In genomic region chr19:54044507-54045371, GRCm38 (mm10) we compare ENCODE assay signal across 8 mouse cellular contexts. TPM values are rescaled to one million over a fixed set of nuclear protein-coding genes. Genes with fewer than 3 reads are reported as not detected.
DNase-seq lines count a peak whose midpoint lies in the region; ATAC-seq and TF ChIP-seq lines count a peak whose summit lies in the region.

No protein-coding gene starts in this region.

- H3K27me3 ChIP-seq in CH12.LX (replicated peaks), result no peaks in the 10 kb centered on the region
- peaks cover 51% of the 10 kb centered on the region for H3K27me3 ChIP-seq in heart, embryonic 16.5 days (ENCODE audit: control insufficient read depth, insufficient read depth, low read length)
- H3K27me3 ChIP-seq in liver, embryonic 13.5 days, result peaks cover 77% of the 10 kb centered on the region
- peaks cover 41% of the 10 kb centered on the region for H3K27me3 ChIP-seq in neural tube, embryonic 13.5 days

- in situ Hi-C loops in CH12.LX (cut with MboI; ENCODE audit: low pct_ligation_motif_present, low pct_unique_long_range_greater_than_20kb, low sequenced_read_pairs), result no loop called here

- dilution Hi-C loops in CH12.LX (cut with MboI; ENCODE audit: extremely low pct_ligation_motif_present, extremely low pct_unique_long_range_greater_than_20kb, low sequenced_read_pairs), result no loop called here

- no peak for TF ChIP-seq POLR2A in CH12.LX (IDR thresholded peaks at IDR 0.05; ENCODE audit: low read depth, low read length)

- H3K27ac ChIP-seq in CH12.LX (ENCODE audit: insufficient read depth, low read depth), result no peak overlapping the region
- H3K27ac ChIP-seq in heart, embryonic 16.5 days (ENCODE audit: low read length), result no peak overlapping the region
- H3K27ac ChIP-seq in liver, embryonic 13.5 days, result no peak overlapping the region
- H3K27ac ChIP-seq in neural tube, embryonic 13.5 days (replicated peaks), result peak overlapping the region; percentile 83

- peaks cover 31% of the 10 kb centered on the region for H3K9me3 ChIP-seq in CH12.LX (replicated peaks; ENCODE audit: low read length)
- H3K9me3 ChIP-seq in heart, embryonic 16.5 days (replicated peaks; ENCODE audit: control insufficient read depth, low read length), result no peaks in the 10 kb centered on the region
- H3K9me3 ChIP-seq in liver, embryonic 13.5 days (replicated peaks), result no peaks in the 10 kb centered on the region
- no peaks in the 10 kb centered on the region for H3K9me3 ChIP-seq in neural tube, embryonic 13.5 days

- ATAC-seq in heart, embryonic 16.5 days (replicated peaks; ENCODE audit: extremely low read depth, insufficient read depth, low FRiP score), result peak; percentile 63
- ATAC-seq in liver, embryonic 13.5 days (ENCODE audit: low read depth), result peak; percentile 54; the same call in 1 of the 2 replicates
- peak; percentile 93 for ATAC-seq in neural tube, embryonic 13.5 days (ENCODE audit: low read depth)

- peaks cover 0 to 12% of the 10 kb centered on the region in 2 experiments for H3K36me3 ChIP-seq in CH12.LX (replicated peaks in 1 of 2; ENCODE audit: control insufficient read depth in 1 of 2, insufficient read depth in 1 of 2, low read length in 1 of 2)
- no peaks in the 10 kb centered on the region for H3K36me3 ChIP-seq in heart, embryonic 16.5 days (ENCODE audit: control insufficient read depth, insufficient read depth)
- H3K36me3 ChIP-seq in liver, embryonic 13.5 days, result no peaks in the 10 kb centered on the region
- H3K36me3 ChIP-seq in neural tube, embryonic 13.5 days, result no peaks in the 10 kb centered on the region

- H3K79me2 ChIP-seq in CH12.LX (replicated peaks; ENCODE audit: control insufficient read depth, extremely low read depth, insufficient read depth, poor library complexity, severe bottlenecking), result no peaks in the 10 kb centered on the region

- peak in 1 of 2 experiments; percentile 45; a peak in 2 of 4 replicates for TF ChIP-seq CTCF in CH12.LX (conservative IDR thresholded peaks at IDR 0.05 in 1 of 2, IDR thresholded peaks at IDR 0.05 in 1 of 2; ENCODE audit: low read depth in 2 of 2, low read length in 2 of 2)

- no peak overlapping the region for H3K4me2 ChIP-seq in CH12.LX (ENCODE audit: insufficient read depth, low read depth, poor library complexity, severe bottlenecking)
- peak overlapping the region; percentile 93 for H3K4me2 ChIP-seq in heart, embryonic 16.5 days (ENCODE audit: low read depth, low read length)
- peak overlapping the region; percentile 69 for H3K4me2 ChIP-seq in liver, embryonic 13.5 days
- peak overlapping the region; percentile 100 for H3K4me2 ChIP-seq in neural tube, embryonic 13.5 days

- H3K4me3 ChIP-seq in CH12.LX (replicated peaks in 1 of 3; ENCODE audit: low read depth in 2 of 3, low read length in 2 of 3, poor library complexity in 1 of 3), result no peak overlapping the region
- H3K4me3 ChIP-seq in heart, embryonic 16.5 days (ENCODE audit: low read length), result peak overlapping the region; percentile 59
- peak overlapping the region; percentile 54 for H3K4me3 ChIP-seq in liver, embryonic 13.5 days (replicated peaks)
- H3K4me3 ChIP-seq in neural tube, embryonic 13.5 days, result peak overlapping the region; percentile 65

- WGBS in heart, embryonic 16.5 days, result under 1% methylated on average over 59 of the region's 59 CpGs
- 1% methylated on average over 59 of the region's 59 CpGs for WGBS in liver, embryonic 13.5 days (ENCODE audit: insufficient replicate concordance)
- WGBS in neural tube, embryonic 13.5 days, result under 1% methylated on average over 59 of the region's 59 CpGs

- no peak for DNase-seq in CH12.LX (ENCODE audit: extremely low read depth)
- peak; percentile 7 to 15 for DNase-seq in adrenal gland, postnatal 4 days (ENCODE audit: low spot score in 2 of 2)
- peak; percentile 24 for DNase-seq in fibroblast of lung, adult 2 months (ENCODE audit: low read depth)
- DNase-seq in kidney, postnatal 25 days, result peak; percentile 64 to 66
- DNase-seq in liver, embryonic 13.5 days, result no peak
- DNase-seq in thymus, postnatal 25 days, result peak; percentile 50

- TF ChIP-seq EP300 in CH12.LX (IDR thresholded peaks at IDR 0.05; ENCODE audit: low read length), result no peak

- H3K4me1 ChIP-seq in CH12.LX (ENCODE audit: control insufficient read depth in 1 of 2, insufficient read depth in 2 of 2), result peaks cover 0 to 30% of the 10 kb centered on the region in 2 experiments; a peak in 2 of 4 replicates
- peaks cover 28% of the 10 kb centered on the region for H3K4me1 ChIP-seq in heart, embryonic 16.5 days (ENCODE audit: control insufficient read depth, insufficient read depth, low read length)
- H3K4me1 ChIP-seq in liver, embryonic 13.5 days (replicated peaks), result peaks cover 44% of the 10 kb centered on the region
- H3K4me1 ChIP-seq in neural tube, embryonic 13.5 days (replicated peaks), result peaks cover 40% of the 10 kb centered on the region

- no peak overlapping the region for H3K9ac ChIP-seq in CH12.LX (ENCODE audit: insufficient read depth, low read depth)
- H3K9ac ChIP-seq in heart, embryonic 16.5 days (ENCODE audit: low read length), result peak overlapping the region; percentile 54
- no peak overlapping the region for H3K9ac ChIP-seq in liver, embryonic 13.5 days
- peak overlapping the region; percentile 79 for H3K9ac ChIP-seq in neural tube, embryonic 13.5 days

- TF ChIP-seq RAD21 in CH12.LX (IDR thresholded peaks at IDR 0.05; ENCODE audit: low read depth, low read length), result peak; percentile 35

TF ChIP-seq in CH12.LX, 34 proteins besides CTCF, POLR2A, EP300 and RAD21:
- TF ChIP-seq MXI1 (IDR thresholded peaks at IDR 0.05; ENCODE audit: low read depth, low read length) (no peak), SMC3 (IDR thresholded peaks at IDR 0.05; ENCODE audit: low read depth, low read length) (peak; percentile 42)

RNA-seq across cellular contexts. Expression of gene Adra2a, which starts 0.8 kb away (rescaled TPM):
- 0.04 TPM in 2 replicates for total RNA-seq in CH12.LX (2012; rRNA removed)
- total RNA-seq in CH12.LX (2014; rRNA removed), result 0.05 TPM in 1 of 2 replicates, not detected in the other
- polyA plus RNA-seq in CH12.LX (2012; ENCODE audit: insufficient read length, low read depth), result 0.07 TPM in 2 replicates
- 1 to 10 TPM; 1.3 to 4.5 TPM for total RNA-seq in adrenal gland, postnatal 4 days (2021)
- polyA plus RNA-seq in heart, embryonic 16.5 days (2015; fragmentation: Nextera tagmentation; extraction: Ambion mirVana), result 0.06 and 0.11 TPM in 2 replicates
- 0.05 and 0.12 TPM in 2 replicates for polyA plus RNA-seq in liver, embryonic 13.5 days (2015; fragmentation: Nextera tagmentation; extraction: Ambion mirVana)
- 2.9 TPM in 2 replicates for polyA plus RNA-seq in neural tube, embryonic 13.5 days (2015; fragmentation: Nextera tagmentation; extraction: Ambion mirVana)

Comparison
In these comparisons a context has a peak if more than half of its experiments do, and no peak if none do; other contexts are left out.
1. DNase-seq: peak in adrenal gland, postnatal 4 days (2 of 2), fibroblast of lung, adult 2 months (single experiment), kidney, postnatal 25 days (2 of 2) and thymus, postnatal 25 days (single experiment); none in CH12.LX (single experiment) and liver, embryonic 13.5 days (single experiment).
2. H3K4me3 ChIP-seq: peak in heart, embryonic 16.5 days (single experiment), liver, embryonic 13.5 days (single experiment) and neural tube, embryonic 13.5 days (single experiment); none in CH12.LX (0 of 3).
3. H3K9ac ChIP-seq: peak in heart, embryonic 16.5 days (single experiment) and neural tube, embryonic 13.5 days (single experiment); none in CH12.LX (single experiment) and liver, embryonic 13.5 days (single experiment).
4. Peak in every context shown above with its lines, with median percentiles within 50 percentile points of each other: ATAC-seq.